Mouse (Mus musculus): ENCODE measurements around the gene Zbtb43.

GRCm38 (mm10) chr2:33487332-33487731 lies 19.0 kb upstream of the Zbtb43 start:
- TF ChIP-seq POLR2A (IDR thresholded peaks at IDR 0.05; ENCODE audit: low read depth, low read length) (no peak), CTCF (IDR thresholded peaks at IDR 0.05; ENCODE audit: borderline replicate concordance, insufficient read depth, low read length) (no peak)
